Mouse (Mus musculus): ENCODE measurements around the gene Angpt4.

Angpt4 gene

GRCm38 (mm10) chr2:151980355-151980693 is 69.3 kb downstream of the Angpt4 start:
- DNase-seq (ENCODE audit: low read depth, low spot score): no peak

- no peak for DNase-seq (ENCODE audit: low read depth, low spot score)
Observed at GRCm38 (mm10) chr2:151981268-151981667, 70.3 kb downstream of the Angpt4 start.

- DNase-seq (ENCODE audit: low read depth, low spot score): no peak
Observed at GRCm38 (mm10) chr2:151982476-151982875, 71.5 kb downstream of the Angpt4 start.

GRCm38 (mm10) chr2:151984019-151984418 is 73.0 kb downstream of the Angpt4 start:
- DNase-seq (ENCODE audit: low read depth, low spot score): no peak

GRCm38 (mm10) chr2:151985426-151986172 is 74.6 kb downstream of the Angpt4 start:
- no peak for DNase-seq (ENCODE audit: low read depth, low spot score)

- DNase-seq (ENCODE audit: low read depth, low spot score): no peak
Observed at GRCm38 (mm10) chr2:151986958-151987357, 75.9 kb downstream of the Angpt4 start.

- DNase-seq (ENCODE audit: low read depth, low spot score): no peak
Observed at GRCm38 (mm10) chr2:151988978-151989377, 78.0 kb downstream of the Angpt4 start.

GRCm38 (mm10) chr2:151990985-151991394 is 80.0 kb downstream of the Angpt4 start:
- no peak for DNase-seq (ENCODE audit: low read depth, low spot score)

GRCm38 (mm10) chr2:151991446-151991845 is 80.4 kb downstream of the Angpt4 start:
- no peak for DNase-seq (ENCODE audit: low read depth, low spot score)

- no peak for DNase-seq (ENCODE audit: low read depth, low spot score)
Observed at GRCm38 (mm10) chr2:151994350-151995122, 83.5 kb downstream of the Angpt4 start.

Data from c-Kit-negative CD71-positive TER-119-positive erythroid progenitor cells, embryonic 14.5 days (primary cell).